Mouse (Mus musculus): ENCODE measurements around the gene Gm10750. TPM values are rescaled to one million over a fixed set of nuclear protein-coding genes. Genes with fewer than 3 reads are reported as not detected.
"Not testable (repeated sequence)": the region's sequence is repeated elsewhere in the genome, so short reads cannot be mapped to it uniquely, and the experiment has no call there.

Gm10750 gene
- not detected in 2 replicates for total RNA-seq (2012; rRNA removed)
- polyA plus RNA-seq (2012; ENCODE audit: insufficient read depth in 1 of 2, insufficient read length in 2 of 2, low read depth in 1 of 2, low replicate concordance in 2 of 2, missing spikeins in 1 of 2): not detected

- DNase-seq (ENCODE audit: low read depth, low spot score); H3K27ac ChIP-seq (ENCODE audit: control insufficient read depth, low read depth, low read length); H3K36me3 ChIP-seq (ENCODE audit: control insufficient read depth in 1 of 2, insufficient read depth in 2 of 2, low read length in 2 of 2); H3K9ac ChIP-seq (ENCODE audit: control insufficient read depth, low read depth, low read length, poor library complexity, severe bottlenecking); H3K9me3 ChIP-seq (replicated peaks; ENCODE audit: insufficient read depth, low read length); H3K79me2 ChIP-seq (ENCODE audit: control insufficient read depth, insufficient read depth, low read length, poor library complexity); H3K4me3 ChIP-seq (ENCODE audit: control insufficient read depth in 1 of 2, insufficient read depth in 1 of 2, low read depth in 2 of 2, low read length in 2 of 2); H3K27me3 ChIP-seq (ENCODE audit: control insufficient read depth in 1 of 2, insufficient read depth in 2 of 2, low read length in 2 of 2); H3K4me1 ChIP-seq (ENCODE audit: control insufficient read depth in 1 of 2, insufficient read depth in 2 of 2, low read length in 2 of 2): not testable (repeated sequence)
Observed at GRCm38 (mm10) chr2:149017137-149017536, at the start of gene Gm10750. TSS of gene Gm10750 (minus strand) at chr2:149017237.

GRCm38 (mm10) chr2:149004826-149005225 is 12.2 kb downstream of the Gm10750 start:
- Histone ChIP-seq H3K79me2 (ENCODE audit: control insufficient read depth, insufficient read depth, low read length, poor library complexity) (no peaks in the 10 kb centered on the region), H3K4me1 (ENCODE audit: control insufficient read depth in 1 of 2, insufficient read depth in 2 of 2, low read length in 2 of 2) (no peaks in the 10 kb centered on the region), H3K9me3 (replicated peaks; ENCODE audit: insufficient read depth, low read length) (no peaks in the 10 kb centered on the region), H3K27ac (ENCODE audit: control insufficient read depth, low read depth, low read length) (no peak overlapping the region), H3K27me3 (ENCODE audit: control insufficient read depth in 1 of 2, insufficient read depth in 2 of 2, low read length in 2 of 2) (no peaks in the 10 kb centered on the region), H3K9ac (ENCODE audit: control insufficient read depth, low read depth, low read length, poor library complexity, severe bottlenecking) (no peak overlapping the region), H3K4me3 (ENCODE audit: control insufficient read depth in 1 of 2, insufficient read depth in 1 of 2, low read depth in 2 of 2, low read length in 2 of 2) (no peak overlapping the region), H3K36me3 (ENCODE audit: control insufficient read depth in 1 of 2, insufficient read depth in 2 of 2, low read length in 2 of 2) (no peaks in the 10 kb centered on the region)
- no peak for DNase-seq (ENCODE audit: low read depth, low spot score)
- no peak for TF ChIP-seq GABPA (IDR thresholded peaks at IDR 0.05; ENCODE audit: low read depth, low read length)
- TF ChIP-seq SMC3 (IDR thresholded peaks at IDR 0.05; ENCODE audit: low read depth, low read length): no peak
- no peak for TF ChIP-seq ZKSCAN1 (IDR thresholded peaks at IDR 0.05; ENCODE audit: low read depth, low read length)
- no peak for TF ChIP-seq UBTF (IDR thresholded peaks at IDR 0.05; ENCODE audit: borderline replicate concordance, insufficient read depth, low read depth, low read length)
- no peak for TF ChIP-seq ZNF384 (IDR thresholded peaks at IDR 0.05; ENCODE audit: low read depth, low read length)
- no peak for TF ChIP-seq MXI1 (IDR thresholded peaks at IDR 0.05; ENCODE audit: low read depth, low read length)

- Histone ChIP-seq H3K9me3 (replicated peaks; ENCODE audit: insufficient read depth, low read length) (no peaks in the 10 kb centered on the region), H3K9ac (ENCODE audit: control insufficient read depth, low read depth, low read length, poor library complexity, severe bottlenecking) (no peak within 1 kb of the TSS), H3K27ac (ENCODE audit: control insufficient read depth, low read depth, low read length) (no peak within 1 kb of the TSS), H3K4me3 (ENCODE audit: control insufficient read depth in 1 of 2, insufficient read depth in 1 of 2, low read depth in 2 of 2, low read length in 2 of 2) (no peak within 1 kb of the TSS), H3K79me2 (ENCODE audit: control insufficient read depth, insufficient read depth, low read length, poor library complexity) (no peaks in the 10 kb centered on the region), H3K36me3 (ENCODE audit: control insufficient read depth in 1 of 2, insufficient read depth in 2 of 2, low read length in 2 of 2) (no peaks in the 10 kb centered on the region), H3K27me3 (ENCODE audit: control insufficient read depth in 1 of 2, insufficient read depth in 2 of 2, low read length in 2 of 2) (no peaks in the 10 kb centered on the region), H3K4me1 (ENCODE audit: control insufficient read depth in 1 of 2, insufficient read depth in 2 of 2, low read length in 2 of 2) (no peaks in the 10 kb centered on the region)
- no peak for TF ChIP-seq MEF2A (IDR thresholded peaks at IDR 0.05; ENCODE audit: extremely low read depth, insufficient replicate concordance, low read depth, low read length, poor library complexity, severe bottlenecking)
- TF ChIP-seq MYB (IDR thresholded peaks at IDR 0.05; ENCODE audit: low read depth, low read length): no peak
- TF ChIP-seq HCFC1 (IDR thresholded peaks at IDR 0.05; ENCODE audit: low read depth, low read length): no peak
- DNase-seq (ENCODE audit: low read depth, low spot score): no peak
Observed at GRCm38 (mm10) chr2:149003151-149003550, 13.9 kb downstream of the Gm10750 start, which contains the start of gene Gm1330. TSS of gene Gm1330 (minus strand) at chr2:149003251.
